Mouse (Mus musculus) lung, postnatal 25 days (tissue): ENCODE measurements around the gene Gmip.

ENCODE experiments used
- DNase-seq: peaks from one replicate; pipeline ENCODE4 v3.0.0; 2022; ENCODE audit warnings: low spot score

The Gmip gene

GRCm38 (mm10) chr8:69863387-69864020, 55.0 kb downstream of the Gmip start:
- DNase-seq, result no peak

- DNase-seq, result no peak
Measured at GRCm38 (mm10) chr8:69864180-69864579, 55.7 kb downstream of the Gmip start.

- no peak for DNase-seq
Measured at GRCm38 (mm10) chr8:69867696-69868326, 59.3 kb downstream of the Gmip start.

GRCm38 (mm10) chr8:69870003-69870765, 61.7 kb downstream of the Gmip start:
- DNase-seq, result no peak

GRCm38 (mm10) chr8:69870907-69871306, 62.4 kb downstream of the Gmip start:
- DNase-seq, result no peak
